Mouse (Mus musculus): ENCODE data around the gene Inf2. TPM values are rescaled to one million over a fixed set of nuclear protein-coding genes. Genes with fewer than 3 reads are reported as not detected.

Gene Inf2
- total and polyA plus RNA-seq, 2 experiments from 2014 or later: 1.1 to 10.8 TPM

GRCm38 (mm10) chr12:112631472-112631871 is 42.9 kb downstream of the Inf2 start:
- Histone ChIP-seq H3K4me1 (ENCODE audit: insufficient read depth) (no peaks in the 10 kb centered on the region), H3K4me2 (ENCODE audit: low read depth) (no peak overlapping the region), H3K27ac (ENCODE audit: low read depth, low read length) (no peak overlapping the region), H3K27me3 (ENCODE audit: insufficient read depth, low read length) (no peaks in the 10 kb centered on the region), H3K9me3 (ENCODE audit: low read length) (no peaks in the 10 kb centered on the region), H3K4me3 (ENCODE audit: low read depth, low read length) (no peak overlapping the region), H3K36me3 (ENCODE audit: insufficient read depth) (no peaks in the 10 kb centered on the region), H3K9ac (no peak overlapping the region)
- ATAC-seq (no peak), DNase-seq (no peak)
- no peak for TF ChIP-seq CTCF (IDR thresholded peaks at IDR 0.05; ENCODE audit: low read depth)
- 79% methylated on average over 1 of the region's 1 CpGs for WGBS

- Histone ChIP-seq H3K4me2 (ENCODE audit: low read depth) (no peak overlapping the region), H3K36me3 (ENCODE audit: insufficient read depth) (no peaks in the 10 kb centered on the region), H3K9me3 (ENCODE audit: low read length) (no peaks in the 10 kb centered on the region), H3K9ac (no peak overlapping the region), H3K27ac (ENCODE audit: low read depth, low read length) (no peak overlapping the region), H3K4me1 (ENCODE audit: insufficient read depth) (no peaks in the 10 kb centered on the region), H3K4me3 (ENCODE audit: low read depth, low read length) (no peak overlapping the region), H3K27me3 (ENCODE audit: insufficient read depth, low read length) (no peaks in the 10 kb centered on the region)
- DNase-seq (no peak), ATAC-seq (no peak)
- TF ChIP-seq CTCF (IDR thresholded peaks at IDR 0.05; ENCODE audit: low read depth): no peak
- WGBS: 77% methylated on average over 11 of the region's 11 CpGs
Observed at GRCm38 (mm10) chr12:112632084-112632777, 43.6 kb downstream of the Inf2 start.

DNA sequence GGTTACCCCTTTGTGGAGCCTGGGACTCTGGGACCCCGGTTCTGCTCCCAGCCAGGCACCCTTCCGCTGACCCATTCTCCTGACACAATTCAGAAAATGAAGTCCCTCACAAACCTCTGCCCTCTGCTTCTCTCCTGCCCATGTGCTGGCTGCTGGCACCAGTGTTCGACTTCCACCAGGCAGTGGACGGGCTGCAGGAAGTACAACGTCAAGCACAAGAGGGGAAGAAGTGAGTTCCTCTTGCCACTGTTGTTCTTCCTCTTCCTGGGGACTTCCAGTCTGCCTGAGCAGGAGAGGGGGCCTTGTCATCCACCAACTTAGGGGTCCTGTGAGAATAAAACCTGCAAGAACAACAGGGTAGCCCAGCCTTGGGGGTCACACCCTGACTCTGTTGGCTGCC is 44.3 kb downstream of the Inf2 start:
- WGBS: 83% methylated on average over 5 of the region's 5 CpGs
- no peak for TF ChIP-seq CTCF (IDR thresholded peaks at IDR 0.05; ENCODE audit: low read depth)

DNA sequence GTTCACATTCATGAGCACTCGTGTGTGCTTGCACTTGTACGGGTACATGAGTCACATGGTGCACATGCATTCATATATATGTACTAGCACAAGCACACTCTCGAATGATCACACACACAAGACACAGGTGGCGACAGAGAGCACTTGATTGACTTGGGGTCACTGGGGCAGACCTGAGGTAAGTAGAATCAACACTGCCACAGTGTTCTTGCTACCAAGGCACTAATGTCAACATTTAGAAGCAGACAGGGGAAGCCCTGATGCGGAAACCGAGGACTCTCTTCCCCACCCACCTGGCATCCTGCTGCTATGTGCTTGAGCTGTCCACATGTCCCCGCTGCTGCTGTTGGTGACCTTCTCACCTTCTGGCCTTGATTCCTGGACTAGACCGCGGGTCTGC is 45.1 kb downstream of the Inf2 start:
- TF ChIP-seq CTCF (IDR thresholded peaks at IDR 0.05; ENCODE audit: low read depth): no peak
- Histone ChIP-seq H3K27ac (ENCODE audit: low read depth, low read length) (no peak overlapping the region), H3K4me3 (ENCODE audit: low read depth, low read length) (no peak overlapping the region), H3K27me3 (ENCODE audit: insufficient read depth, low read length) (no peaks in the 10 kb centered on the region), H3K9me3 (ENCODE audit: low read length) (no peaks in the 10 kb centered on the region), H3K36me3 (ENCODE audit: insufficient read depth) (no peaks in the 10 kb centered on the region), H3K4me1 (ENCODE audit: insufficient read depth) (no peaks in the 10 kb centered on the region), H3K4me2 (ENCODE audit: low read depth) (no peak overlapping the region), H3K9ac (no peak overlapping the region)
- DNase-seq: no peak
- 77% methylated on average over 9 of the region's 9 CpGs for WGBS
- no peak for ATAC-seq

More for the DNA sequence above, 44.3 kb downstream of the Inf2 start:
- H3K27ac ChIP-seq (ENCODE audit: low read depth, low read length): no peak overlapping the region
- H3K4me3 ChIP-seq (ENCODE audit: low read depth, low read length): no peak overlapping the region
- ATAC-seq (no peak), DNase-seq (no peak)
- H3K9ac ChIP-seq: no peak overlapping the region
- no peaks in the 10 kb centered on the region for H3K36me3 ChIP-seq (ENCODE audit: insufficient read depth)
- no peaks in the 10 kb centered on the region for H3K9me3 ChIP-seq (ENCODE audit: low read length)
- no peaks in the 10 kb centered on the region for H3K27me3 ChIP-seq (ENCODE audit: insufficient read depth, low read length)
- H3K4me2 ChIP-seq (ENCODE audit: low read depth): no peak overlapping the region
- no peaks in the 10 kb centered on the region for H3K4me1 ChIP-seq (ENCODE audit: insufficient read depth)

DNA sequence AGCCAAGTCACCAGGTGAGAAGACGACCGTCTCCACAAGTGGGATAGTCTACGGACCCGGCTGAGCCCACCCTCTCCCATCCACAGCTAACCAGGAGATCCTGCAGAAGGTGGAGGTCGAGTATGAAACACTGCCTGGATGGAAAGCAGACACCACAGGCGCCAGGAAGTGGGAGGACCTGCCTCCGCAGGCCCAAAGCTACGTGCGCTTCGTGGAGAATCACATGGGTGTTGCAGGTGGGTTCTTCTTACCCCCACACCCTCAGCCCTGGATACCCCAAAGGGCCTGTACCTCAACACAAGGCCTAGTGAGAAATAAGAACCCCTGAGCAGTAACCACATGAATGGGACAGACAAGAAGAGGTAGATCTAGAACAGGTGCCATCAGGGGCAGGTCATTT is 50.9 kb downstream of the Inf2 start:
- DNase-seq (no peak), ATAC-seq (no peak)
- TF ChIP-seq CTCF (IDR thresholded peaks at IDR 0.05; ENCODE audit: low read depth): no peak
- H3K4me1 ChIP-seq (ENCODE audit: insufficient read depth): 0 out of 2 replicates have a peak, but pooled peaks cover 7% of the 10 kb centered on the region
- H3K27me3 ChIP-seq (ENCODE audit: insufficient read depth, low read length): no peaks in the 10 kb centered on the region
- H3K4me2 ChIP-seq (ENCODE audit: low read depth): no peak overlapping the region
- no peak overlapping the region for H3K4me3 ChIP-seq (ENCODE audit: low read depth, low read length)
- no peaks in the 10 kb centered on the region for H3K9me3 ChIP-seq (ENCODE audit: low read length)
- no peaks in the 10 kb centered on the region for H3K36me3 ChIP-seq (ENCODE audit: insufficient read depth)
- WGBS: 88% methylated on average over 10 of the region's 10 CpGs
- no peak overlapping the region for H3K9ac ChIP-seq
- no peak overlapping the region for H3K27ac ChIP-seq (ENCODE audit: low read depth, low read length)

- TF ChIP-seq CTCF (IDR thresholded peaks at IDR 0.05; ENCODE audit: low read depth): no peak
- Histone ChIP-seq H3K27me3 (ENCODE audit: insufficient read depth, low read length) (no peaks in the 10 kb centered on the region), H3K4me2 (ENCODE audit: low read depth) (no peak overlapping the region), H3K36me3 (ENCODE audit: insufficient read depth) (peaks cover 8% of the 10 kb centered on the region), H3K27ac (ENCODE audit: low read depth, low read length) (no peak overlapping the region), H3K4me1 (ENCODE audit: insufficient read depth) (peaks cover 17% of the 10 kb centered on the region), H3K4me3 (ENCODE audit: low read depth, low read length) (no peak overlapping the region), H3K9me3 (ENCODE audit: low read length) (no peaks in the 10 kb centered on the region), H3K9ac (no peak overlapping the region)
- ATAC-seq (no peak), DNase-seq (no peak)
- WGBS: 92% methylated on average over 6 of the region's 6 CpGs
Observed at GRCm38 (mm10) chr12:112643126-112643525, 54.5 kb downstream of the Inf2 start.

GRCm38 (mm10) chr12:112644180-112644854 is 55.7 kb downstream of the Inf2 start, which contains the start of gene Siva1:
Gene Siva1, plus strand, starts transcription at chr12:112644679.
- Histone ChIP-seq H3K4me3 (ENCODE audit: low read depth, low read length) (peak within 1 kb of the TSS; percentile 64), H3K4me2 (ENCODE audit: low read depth) (peak within 1 kb of the TSS; percentile 91), H3K36me3 (ENCODE audit: insufficient read depth) (peaks cover 20% of the 10 kb centered on the region), H3K4me1 (ENCODE audit: insufficient read depth) (peaks cover 17% of the 10 kb centered on the region), H3K27ac (ENCODE audit: low read depth, low read length) (peak within 1 kb of the TSS; percentile 80), H3K9ac (peak within 1 kb of the TSS; percentile 71), H3K27me3 (ENCODE audit: insufficient read depth, low read length) (no peaks in the 10 kb centered on the region), H3K9me3 (ENCODE audit: low read length) (no peaks in the 10 kb centered on the region)
- ATAC-seq (peak; percentile 94), DNase-seq (peak; percentile 96)
- TF ChIP-seq CTCF (IDR thresholded peaks at IDR 0.05; ENCODE audit: low read depth): no peak
- WGBS: 5% methylated on average over 44 of the region's 46 CpGs
